Mouse (Mus musculus) limb, embryonic 11.5 days (tissue): ENCODE results near the gene Nptxr. TPM values are rescaled to one million over a fixed set of nuclear protein-coding genes. Genes with fewer than 3 reads are reported as not detected.

Experiments
- ATAC-seq: fragments of 200-750 bp; cut with Nextera tagmentation; 2 replicates; pipeline ENCODE4 v1.8.0; 2017; ENCODE audit warnings: low read depth; ENCODE audit not compliant: insufficient number of reproducible peaks, low FRiP score, low TSS enrichment
- DNase-seq: peaks from one replicate; pipeline ENCODE4 v3.0.0-alpha.2; 2015; ENCODE audit warnings: low spot score
- H3K27ac ChIP-seq: fragments of 300-500 bp; sonication (generic); replicated peaks from 2 replicates; pipeline ENCODE4 v1.5.1; 2014; ENCODE audit warnings: low read depth, mild to moderate bottlenecking, low read length
- H3K27me3 ChIP-seq: fragments of 300-500 bp; sonication (generic); 2 replicates; pipeline ENCODE4 v1.6.1; 2014; ENCODE audit warnings: mild to moderate bottlenecking, low read length, mixed read lengths; ENCODE audit not compliant: control insufficient read depth, insufficient read depth
- H3K36me3 ChIP-seq: fragments of 300-500 bp; sonication (generic); 2 replicates; pipeline ENCODE4 v1.6.1; 2014; ENCODE audit warnings: mild to moderate bottlenecking, low read length, moderate library complexity, mixed read lengths; ENCODE audit not compliant: control insufficient read depth, insufficient read depth
- H3K4me1 ChIP-seq: fragments of 300-500 bp; sonication (generic); 2 replicates; pipeline ENCODE4 v1.6.1; 2014; ENCODE audit warnings: low read length, mixed read lengths; ENCODE audit not compliant: control insufficient read depth, insufficient read depth
- H3K4me2 ChIP-seq: fragments of 300-500 bp; sonication (generic); 2 replicates; pipeline ENCODE4 v1.6.1; 2014; ENCODE audit warnings: low read depth, mild to moderate bottlenecking, moderate library complexity; ENCODE audit not compliant: severe bottlenecking
- H3K4me3 ChIP-seq: fragments of 300-500 bp; sonication (generic); 2 replicates; pipeline ENCODE4 v1.5.1; 2014; ENCODE audit warnings: low read depth, low read length
- H3K9ac ChIP-seq: fragments of 300-500 bp; sonication (generic); 2 replicates; pipeline ENCODE4 v1.6.1; 2014; ENCODE audit warnings: mild to moderate bottlenecking, low read length
- H3K9me3 ChIP-seq: fragments of 300-500 bp; sonication (generic); 2 replicates; pipeline ENCODE4 v1.6.1; 2016; ENCODE audit warnings: low read length; ENCODE audit not compliant: control insufficient read depth
- WGBS: fragments of 180-500 bp; shearing (Covaris S2); extraction: QIAGEN DNeasy Blood & Tissue Kit; methylation state at CpG from one replicate; pipeline ENCODE4 v1.1.7; 2014; 5-methylcytosine and 5-hydroxymethylcytosine counted together
- polyA plus RNA-seq: library from polyadenylated mRNA; unstranded; fragments of >200 nt; fragmentation: Nextera tagmentation; extraction: Ambion mirVana; gene quantifications from 2 replicates; pipeline ENCODE4 v1.2.1, GENCODE M21; 2014

Nptxr gene
- polyA plus RNA-seq, 1 experiment from 2014 or later, result 0.37 TPM

- no peak overlapping the region for H3K9ac ChIP-seq
- H3K27ac ChIP-seq, result no peak overlapping the region
- H3K4me1 ChIP-seq, result no peaks in the 10 kb centered on the region
- no peaks in the 10 kb centered on the region for H3K36me3 ChIP-seq
- H3K4me2 ChIP-seq, result no peak overlapping the region
- no peaks in the 10 kb centered on the region for H3K27me3 ChIP-seq
- H3K9me3 ChIP-seq, result no peaks in the 10 kb centered on the region
- ATAC-seq, result no peak
- WGBS, result 3% methylated on average over 12 of the region's 12 CpGs
- peak; percentile 87 for DNase-seq
- no peak overlapping the region for H3K4me3 ChIP-seq
Measured at GRCm38 (mm10) chr15:79791502-79791901, 13.1 kb downstream of the Nptxr start.

GRCm38 (mm10) chr15:79790905-79791304 is 13.7 kb downstream of the Nptxr start:
- no peaks in the 10 kb centered on the region for H3K9me3 ChIP-seq
- ATAC-seq, result no peak

GRCm38 (mm10) chr15:79790111-79790510 is 14.5 kb downstream of the Nptxr start:
- DNase-seq (no peak), ATAC-seq (no peak)
- no peaks in the 10 kb centered on the region for H3K36me3 ChIP-seq
- no peaks in the 10 kb centered on the region for H3K4me1 ChIP-seq
- no peaks in the 10 kb centered on the region for H3K27me3 ChIP-seq
- WGBS, result 42% methylated on average over 8 of the region's 8 CpGs
- no peak overlapping the region for H3K4me3 ChIP-seq
- no peak overlapping the region for H3K9ac ChIP-seq
- H3K4me2 ChIP-seq, result no peak overlapping the region
- H3K27ac ChIP-seq, result no peak overlapping the region
- H3K9me3 ChIP-seq, result no peaks in the 10 kb centered on the region

More at GRCm38 (mm10) chr15:79790905-79791304, 13.7 kb downstream of the Nptxr start:
- DNase-seq, result no peak
- Histone ChIP-seq H3K4me1 (no peaks in the 10 kb centered on the region), H3K27me3 (no peaks in the 10 kb centered on the region), H3K9ac (no peak overlapping the region), H3K4me3 (no peak overlapping the region), H3K36me3 (no peaks in the 10 kb centered on the region), H3K27ac (no peak overlapping the region), H3K4me2 (no peak overlapping the region)
- WGBS, result 85% methylated on average over 6 of the region's 6 CpGs

- ATAC-seq, result no peak
- H3K4me3 ChIP-seq, result no peak overlapping the region
- no peaks in the 10 kb centered on the region for H3K9me3 ChIP-seq
- H3K36me3 ChIP-seq, result no peaks in the 10 kb centered on the region
- 70% methylated on average over 8 of the region's 8 CpGs for WGBS
- no peak overlapping the region for H3K9ac ChIP-seq
- H3K27ac ChIP-seq, result no peak overlapping the region
- no peaks in the 10 kb centered on the region for H3K4me1 ChIP-seq
- H3K27me3 ChIP-seq, result no peaks in the 10 kb centered on the region
- H3K4me2 ChIP-seq, result no peak overlapping the region
- DNase-seq, result no peak
Measured at GRCm38 (mm10) chr15:79787815-79788214, 16.8 kb downstream of the Nptxr start.

- 76% methylated on average over 1 of the region's 1 CpGs for WGBS
- H3K9ac ChIP-seq, result no peak overlapping the region
- no peak overlapping the region for H3K27ac ChIP-seq
- no peak overlapping the region for H3K4me3 ChIP-seq
- no peaks in the 10 kb centered on the region for H3K36me3 ChIP-seq
- no peak overlapping the region for H3K4me2 ChIP-seq
- no peak for ATAC-seq
- no peaks in the 10 kb centered on the region for H3K9me3 ChIP-seq
- no peaks in the 10 kb centered on the region for H3K27me3 ChIP-seq
- no peak for DNase-seq
- no peaks in the 10 kb centered on the region for H3K4me1 ChIP-seq
Measured at GRCm38 (mm10) chr15:79785056-79785455, 19.5 kb downstream of the Nptxr start.

DNA sequence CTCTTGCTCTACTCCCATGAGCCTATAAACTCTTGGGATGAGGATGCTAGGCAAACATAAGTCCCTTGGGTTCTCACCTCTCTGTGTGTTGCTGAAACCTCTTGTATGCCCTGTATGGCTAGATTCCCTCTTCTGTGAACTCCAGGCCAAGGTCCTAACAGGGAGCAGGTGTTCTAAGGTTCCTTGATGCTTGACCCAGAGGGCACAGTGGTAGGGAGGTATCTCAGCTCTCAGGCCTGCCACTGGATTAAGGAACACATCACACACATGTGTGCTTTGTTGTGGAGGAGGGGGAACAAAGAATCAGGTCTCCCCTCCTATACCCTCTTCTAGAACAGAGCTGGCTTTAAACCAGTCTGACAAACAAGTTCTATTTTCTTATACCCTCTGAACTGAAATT is 26.8 kb downstream of the Nptxr start, which contains the start of gene Dnal4:
Dnal4 (minus strand) TSS at position 101 of the 400 bp plus-strand sequence.
- Histone ChIP-seq H3K9ac (no peak within 1 kb of the TSS), H3K4me3 (no peak within 1 kb of the TSS), H3K36me3 (no peaks in the 10 kb centered on the region), H3K9me3 (no peaks in the 10 kb centered on the region), H3K4me1 (peaks cover 5% of the 10 kb centered on the region; the same call in 1 of the 2 replicates), H3K4me2 (no peak within 1 kb of the TSS), H3K27me3 (no peaks in the 10 kb centered on the region), H3K27ac (no peak within 1 kb of the TSS)
- DNase-seq (no peak), ATAC-seq (no peak)

DNA sequence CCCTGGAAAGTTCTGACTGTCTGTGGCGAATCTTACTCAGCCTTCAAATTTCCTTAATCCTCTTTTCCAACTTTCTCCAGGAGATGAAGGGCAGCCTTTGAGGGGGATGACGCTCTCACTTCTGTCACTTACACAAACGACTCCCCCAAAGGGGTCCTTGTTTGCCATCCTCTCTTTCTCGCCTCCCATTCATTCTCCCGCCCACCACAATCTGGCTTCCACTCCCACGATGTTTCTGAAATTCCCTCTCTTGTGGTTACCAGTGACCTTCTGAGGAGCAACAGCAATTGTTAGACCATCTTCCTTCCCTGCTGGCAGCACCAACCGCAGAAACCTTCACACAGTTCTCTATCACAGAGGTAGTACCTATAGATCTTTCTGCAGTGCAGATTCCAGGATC is 28.9 kb downstream of the Nptxr start:
- 63% methylated on average over 7 of the region's 7 CpGs for WGBS
- H3K9ac ChIP-seq, result no peak overlapping the region
- H3K27ac ChIP-seq, result no peak overlapping the region
- H3K36me3 ChIP-seq, result no peaks in the 10 kb centered on the region
- H3K4me2 ChIP-seq, result no peak overlapping the region
- no peak for ATAC-seq
- no peaks in the 10 kb centered on the region for H3K9me3 ChIP-seq
- peaks cover 5% of the 10 kb centered on the region; the same call in 1 of the 2 replicates for H3K4me1 ChIP-seq
- no peak for DNase-seq
- no peak overlapping the region for H3K4me3 ChIP-seq
- H3K27me3 ChIP-seq, result no peaks in the 10 kb centered on the region

GRCm38 (mm10) chr15:79774117-79775027 is 30.2 kb downstream of the Nptxr start:
- Histone ChIP-seq H3K36me3 (no peaks in the 10 kb centered on the region), H3K4me1 (peaks cover 5% of the 10 kb centered on the region; the same call in 1 of the 2 replicates), H3K9me3 (no peaks in the 10 kb centered on the region), H3K4me2 (peak overlapping the region; percentile 57), H3K27me3 (no peaks in the 10 kb centered on the region), H3K9ac (peak overlapping the region; percentile 76), H3K4me3 (peak overlapping the region; percentile 68), H3K27ac (no peak overlapping the region)
- ATAC-seq (peak; percentile 95), DNase-seq (peak; percentile 92)
- WGBS, result under 1% methylated on average over 50 of the region's 50 CpGs
